Mouse (Mus musculus): ENCODE results near the gene Scfd2.

DNA sequence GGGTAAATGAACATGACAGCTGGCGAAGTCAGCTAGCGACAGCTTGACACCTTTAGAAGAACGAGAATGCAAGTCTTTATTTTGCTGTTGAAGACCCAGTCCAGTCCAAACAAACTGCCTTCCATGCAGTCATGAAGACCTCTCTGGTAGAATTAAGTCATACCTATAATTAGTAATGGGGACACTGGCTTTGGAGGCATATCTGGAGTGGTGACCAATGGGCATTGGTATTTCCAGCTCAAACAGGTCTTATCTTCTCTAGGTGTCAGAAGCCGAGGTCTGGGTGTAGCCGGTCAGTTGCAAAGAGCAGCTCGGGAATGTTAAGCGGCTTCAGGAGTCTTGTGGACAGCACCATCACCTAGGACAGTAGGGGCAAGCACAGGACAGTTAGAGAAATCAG lies 325.5 kb downstream of the Scfd2 start:
- TF ChIP-seq CTCF (IDR thresholded peaks at IDR 0.05; ENCODE audit: extremely low read depth, insufficient read length, insufficient replicate concordance, low read depth, low read length): no peak
- no peak for TF ChIP-seq POLR2A (IDR thresholded peaks at IDR 0.05; ENCODE audit: low read depth, low read length)

Measured in small intestine, adult 2 months (tissue).